Mouse (Mus musculus) hindbrain, postnatal 0 days (tissue): ENCODE measurements around the gene Jph2. TPM values are rescaled to one million over a fixed set of nuclear protein-coding genes. Genes with fewer than 3 reads are reported as not detected.

Experiments used
- ATAC-seq: fragments of 200-750 bp; cut with Nextera tagmentation; 2 replicates; pipeline ENCODE4 v1.8.0; 2017; ENCODE audit warnings: mild to moderate bottlenecking, moderate TSS enrichment, moderate library complexity
- DNase-seq: peaks from one replicate; pipeline ENCODE4 v3.0.0-alpha.2; 2015; ENCODE audit warnings: low spot score
- H3K27ac ChIP-seq: fragments of 300-500 bp; sonication (generic); 2 replicates; pipeline ENCODE4 v1.5.1; 2014; ENCODE audit warnings: mild to moderate bottlenecking
- H3K27me3 ChIP-seq: fragments of 300-500 bp; sonication (generic); 2 replicates; pipeline ENCODE4 v1.6.1; 2014; ENCODE audit warnings: low read length, mixed read lengths; ENCODE audit not compliant: insufficient read depth
- H3K36me3 ChIP-seq: fragments of 300-500 bp; sonication (generic); 2 replicates; pipeline ENCODE4 v1.6.1; 2014; ENCODE audit warnings: low read length, mixed read lengths; ENCODE audit not compliant: insufficient read depth
- H3K4me1 ChIP-seq: fragments of 300-500 bp; sonication (generic); 2 replicates; pipeline ENCODE4 v1.6.1; 2014; ENCODE audit warnings: antibody characterized with exemption, low read length, mixed read lengths; ENCODE audit not compliant: insufficient read depth
- H3K4me2 ChIP-seq: fragments of 300-500 bp; sonication (generic); 2 replicates; pipeline ENCODE4 v1.6.1; 2014; ENCODE audit warnings: low read depth, mild to moderate bottlenecking, low read length, moderate library complexity, mixed read lengths
- H3K4me3 ChIP-seq: fragments of 300-500 bp; sonication (generic); 2 replicates; pipeline ENCODE4 v1.5.1; 2014; ENCODE audit warnings: low read length
- H3K9ac ChIP-seq: fragments of 300-500 bp; sonication (generic); replicated peaks from 2 replicates; pipeline ENCODE4 v1.6.1; 2014; ENCODE audit warnings: mild to moderate bottlenecking, low read length, moderate library complexity, mixed read lengths
- H3K9me3 ChIP-seq: fragments of 300-500 bp; sonication (generic); 2 replicates; pipeline ENCODE4 v1.6.1; 2016; ENCODE audit warnings: low read length, mixed read lengths
- CTCF ChIP-seq: IDR thresholded peaks from 2 replicates; pipeline ENCODE4 v1.5.1; 2016; ENCODE audit warnings: antibody characterized with exemption, control low read depth, low read depth
- WGBS: fragments of 180-500 bp; shearing (Covaris S2); extraction: QIAGEN DNeasy Blood & Tissue Kit; methylation state at CpG from one replicate; pipeline ENCODE4 v1.1.7; 2014; 5-methylcytosine and 5-hydroxymethylcytosine counted together
- polyA plus RNA-seq: library from polyadenylated mRNA; unstranded; fragments of >200 nt; fragmentation: Nextera tagmentation; extraction: Ambion mirVana; gene quantifications from 2 replicates; pipeline ENCODE4 v1.2.1, GENCODE M21; 2015
- total RNA-seq: library from RNA; depleted of rRNA; stranded (reverse); fragments of >200 nt; gene quantifications from 2 replicates; pipeline ENCODE4 v1.2.3, GENCODE M21; 2014

Gene Jph2
- total and polyA plus RNA-seq, 2 experiments from 2014 or later = 0.88 to 1.2 TPM

DNA sequence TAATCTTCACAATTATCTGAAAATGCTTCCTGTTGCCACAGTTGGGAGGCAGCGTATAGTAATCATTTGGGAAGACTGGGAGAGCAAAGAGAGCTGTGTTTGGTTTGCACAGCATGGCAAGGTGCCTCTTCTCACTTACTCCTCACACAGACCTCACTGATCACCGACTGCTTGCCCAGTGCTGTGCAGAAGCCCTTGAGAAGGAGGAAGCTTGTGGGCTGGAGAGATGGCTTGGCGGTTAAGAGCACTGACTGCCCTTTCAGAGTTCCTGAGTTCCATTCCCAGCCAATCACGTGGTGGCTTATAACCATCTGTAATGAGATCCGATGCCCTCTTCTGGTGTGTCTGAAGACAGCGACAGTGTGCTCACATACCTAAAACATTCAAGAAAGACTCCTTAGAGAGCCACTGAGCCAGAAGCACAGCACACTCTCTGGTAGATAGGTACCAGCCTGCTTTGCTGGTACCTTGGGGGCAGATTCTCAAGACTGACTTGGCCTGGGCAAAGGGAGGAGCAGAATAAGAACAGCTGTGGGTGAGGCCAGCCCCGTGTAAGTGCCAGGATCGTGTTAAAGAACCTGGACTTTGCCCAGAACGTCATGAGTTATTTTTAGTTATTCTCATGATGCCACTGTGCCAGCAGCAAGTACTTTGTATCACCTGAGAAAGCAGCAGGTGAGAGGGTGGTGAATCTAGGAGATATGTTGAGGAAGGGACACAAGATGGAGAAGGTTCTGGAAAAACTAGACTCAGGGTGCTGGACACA lies 25.3 kb upstream of the Jph2 start:
- Histone ChIP-seq H3K36me3 (no peaks in the 10 kb centered on the region), H3K9ac (no peak overlapping the region), H3K4me2 (no peak overlapping the region), H3K4me3 (no peak overlapping the region), H3K9me3 (no peaks in the 10 kb centered on the region), H3K27me3 (no peaks in the 10 kb centered on the region), H3K4me1 (peaks cover 13% of the 10 kb centered on the region), H3K27ac (no peak overlapping the region)
- no peak for ATAC-seq
- no peak for DNase-seq
- TF ChIP-seq CTCF = no peak
- WGBS = 81% methylated on average over 9 of the region's 9 CpGs

DNA sequence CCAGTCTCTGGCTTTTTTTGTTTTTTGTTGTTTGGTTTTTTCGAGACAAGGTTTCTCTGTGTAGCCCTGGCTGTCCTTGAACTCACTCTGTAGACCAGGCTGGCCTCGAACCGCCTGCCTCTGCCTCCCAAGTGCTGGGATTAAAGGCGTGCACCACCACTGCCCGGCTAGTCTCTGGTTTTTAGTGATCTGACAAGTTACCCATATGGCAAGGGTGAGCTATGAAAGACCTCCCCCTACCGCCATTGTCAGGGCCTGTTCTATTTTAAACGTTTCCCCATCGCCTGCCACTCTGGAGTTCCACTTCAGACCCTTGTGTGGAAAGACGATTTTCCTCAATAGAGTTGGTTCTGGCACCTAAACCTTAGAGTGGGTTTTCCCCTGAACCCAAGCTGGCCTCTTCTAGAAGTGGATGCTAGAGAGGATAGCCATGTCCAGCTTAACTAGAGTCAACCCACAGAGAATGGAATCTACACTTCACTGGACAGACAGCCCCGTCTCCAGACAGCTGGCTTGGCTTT lies 22.6 kb upstream of the Jph2 start:
- Histone ChIP-seq H3K4me2 (peak overlapping the region; percentile 75), H3K4me3 (peak overlapping the region; percentile 86), H3K27ac (peak overlapping the region; percentile 82), H3K9ac (peak overlapping the region; percentile 83), H3K27me3 (no peaks in the 10 kb centered on the region), H3K36me3 (no peaks in the 10 kb centered on the region), H3K9me3 (no peaks in the 10 kb centered on the region), H3K4me1 (peaks cover 20% of the 10 kb centered on the region)
- DNase-seq (no peak), ATAC-seq (no peak)
- no peak for TF ChIP-seq CTCF
- WGBS = 24% methylated on average over 10 of the region's 10 CpGs

- Histone ChIP-seq H3K9me3 (no peaks in the 10 kb centered on the region), H3K4me2 (peak overlapping the region; percentile 75), H3K4me1 (peaks cover 20% of the 10 kb centered on the region), H3K9ac (peak overlapping the region; percentile 83), H3K4me3 (peak overlapping the region; percentile 86), H3K27me3 (no peaks in the 10 kb centered on the region), H3K36me3 (0 out of 2 replicates have a peak, but pooled peaks cover 4% of the 10 kb centered on the region), H3K27ac (peak overlapping the region; percentile 82)
- DNase-seq (peak; percentile 99), ATAC-seq (peak; percentile 99)
- WGBS = under 1% methylated on average over 66 of the region's 71 CpGs
- peak; percentile 45 for TF ChIP-seq CTCF
Observed at GRCm38 (mm10) chr2:163419346-163420045, 21.7 kb upstream of the Jph2 start.

GRCm38 (mm10) chr2:163418841-163419345 lies 21.1 kb upstream of the Jph2 start:
- no peaks in the 10 kb centered on the region for H3K9me3 ChIP-seq
- H3K36me3 ChIP-seq = 0 out of 2 replicates have a peak, but pooled peaks cover 8% of the 10 kb centered on the region
- DNase-seq (no peak), ATAC-seq (no peak; the same call in 1 of the 2 replicates)
- under 1% methylated on average over 47 of the region's 50 CpGs for WGBS
- peak overlapping the region; percentile 74; the same call in 1 of the 2 replicates for H3K27ac ChIP-seq
- peak overlapping the region; percentile 83 for H3K9ac ChIP-seq
- no peaks in the 10 kb centered on the region for H3K27me3 ChIP-seq
- H3K4me3 ChIP-seq = peak overlapping the region; percentile 86
- TF ChIP-seq CTCF = no peak
- peak overlapping the region; percentile 64 for H3K4me2 ChIP-seq
- H3K4me1 ChIP-seq = peaks cover 20% of the 10 kb centered on the region

GRCm38 (mm10) chr2:163417830-163418229 lies 20.0 kb upstream of the Jph2 start:
- H3K9ac ChIP-seq = no peak overlapping the region
- TF ChIP-seq CTCF = no peak
- peaks cover 20% of the 10 kb centered on the region for H3K4me1 ChIP-seq
- H3K27me3 ChIP-seq = no peaks in the 10 kb centered on the region
- H3K4me3 ChIP-seq = peak overlapping the region; percentile 86; the same call in 1 of the 2 replicates
- ATAC-seq (no peak), DNase-seq (no peak)
- H3K36me3 ChIP-seq = peaks cover 13% of the 10 kb centered on the region; the same call in 1 of the 2 replicates
- no peaks in the 10 kb centered on the region for H3K9me3 ChIP-seq
- peak overlapping the region; percentile 64 for H3K4me2 ChIP-seq
- H3K27ac ChIP-seq = no peak overlapping the region

DNA sequence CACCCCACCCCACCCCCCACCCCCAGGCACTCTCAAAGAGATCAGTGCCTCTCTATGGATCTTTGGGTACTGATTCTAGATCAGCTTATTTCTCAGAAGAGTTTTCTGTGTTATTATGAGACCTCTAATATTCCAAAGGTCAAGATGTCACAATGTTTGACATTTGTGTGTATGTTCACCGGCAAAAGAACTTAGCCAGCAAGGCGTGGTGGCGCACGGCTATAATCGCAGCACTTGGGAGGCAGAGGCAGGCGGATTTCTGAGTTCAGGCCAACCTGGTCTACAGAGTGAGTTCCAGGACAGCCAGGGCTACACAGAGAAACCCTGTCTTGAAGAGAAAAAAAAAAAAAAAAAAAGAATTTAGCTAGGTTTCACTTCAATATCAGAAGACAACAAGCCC lies 19.2 kb upstream of the Jph2 start:
- Histone ChIP-seq H3K27me3 (no peaks in the 10 kb centered on the region), H3K9me3 (no peaks in the 10 kb centered on the region), H3K36me3 (peaks cover 13% of the 10 kb centered on the region; the same call in 1 of the 2 replicates), H3K4me1 (peaks cover 20% of the 10 kb centered on the region), H3K4me3 (no peak overlapping the region), H3K4me2 (no peak overlapping the region), H3K27ac (no peak overlapping the region), H3K9ac (no peak overlapping the region)
- 88% methylated on average over 6 of the region's 6 CpGs for WGBS
- TF ChIP-seq CTCF = no peak
- DNase-seq = no peak
- ATAC-seq = no peak
